Mouse (Mus musculus) fibroblast of lung, adult 2 months (primary cell): ENCODE measurements around the gene Slc25a11.

ENCODE experiments used
- DNase-seq: peaks from one replicate; pipeline ENCODE4 v3.0.0-alpha.2; 2011; ENCODE audit warnings: low read depth

Gene Slc25a11

GRCm38 (mm10) chr11:70646691-70647650, at the start of gene Slc25a11, which contains the start of gene Rnf167:
Gene Slc25a11 (minus strand): TSS chr11:70647479.
Gene Rnf167 (plus strand): TSS chr11:70647235.
- peak; percentile 95 for DNase-seq

- no peak for DNase-seq
Observed at GRCm38 (mm10) chr11:70693504-70693903, 46.2 kb upstream of the Slc25a11 start.

- no peak for DNase-seq
Observed at GRCm38 (mm10) chr11:70689578-70689977, 42.3 kb upstream of the Slc25a11 start.

GRCm38 (mm10) chr11:70688372-70688771, 41.1 kb upstream of the Slc25a11 start:
- no peak for DNase-seq

GRCm38 (mm10) chr11:70687601-70688199, 40.4 kb upstream of the Slc25a11 start, which contains the start of gene Camta2:
Gene Camta2 (minus strand): TSS chr11:70688105.
- no peak for DNase-seq

- DNase-seq = no peak
Observed at GRCm38 (mm10) chr11:70686901-70687566, 39.8 kb upstream of the Slc25a11 start.

GRCm38 (mm10) chr11:70683640-70684039, 36.4 kb upstream of the Slc25a11 start:
- no peak for DNase-seq

- no peak for DNase-seq
Observed at GRCm38 (mm10) chr11:70681897-70682581, 34.8 kb upstream of the Slc25a11 start.

- DNase-seq = no peak
Observed at GRCm38 (mm10) chr11:70681170-70681569, 33.9 kb upstream of the Slc25a11 start.

- no peak for DNase-seq
Observed at GRCm38 (mm10) chr11:70679894-70680293, 32.6 kb upstream of the Slc25a11 start.

GRCm38 (mm10) chr11:70679361-70679760, 32.1 kb upstream of the Slc25a11 start:
- DNase-seq = no peak

GRCm38 (mm10) chr11:70678576-70678975, 31.3 kb upstream of the Slc25a11 start:
- no peak for DNase-seq

- no peak for DNase-seq
Observed at GRCm38 (mm10) chr11:70678092-70678491, 30.8 kb upstream of the Slc25a11 start.

GRCm38 (mm10) chr11:70674501-70674900, 27.2 kb upstream of the Slc25a11 start:
- DNase-seq = no peak

- DNase-seq = no peak
Observed at GRCm38 (mm10) chr11:70674014-70674413, 26.7 kb upstream of the Slc25a11 start.

- no peak for DNase-seq
Observed at GRCm38 (mm10) chr11:70671333-70672047, 24.2 kb upstream of the Slc25a11 start.

- DNase-seq = no peak
Observed at GRCm38 (mm10) chr11:70670483-70670882, 23.2 kb upstream of the Slc25a11 start.

GRCm38 (mm10) chr11:70669582-70670345, 22.5 kb upstream of the Slc25a11 start:
- DNase-seq = no peak

GRCm38 (mm10) chr11:70668771-70669505, 21.7 kb upstream of the Slc25a11 start, which contains the start of gene Spag7:
Gene Spag7 (minus strand): TSS chr11:70669416.
- peak; percentile 100 for DNase-seq

GRCm38 (mm10) chr11:70668335-70668770, 21.1 kb upstream of the Slc25a11 start:
- DNase-seq = no peak
